Mouse (Mus musculus) kidney, adult 2 months (tissue): ENCODE measurements around the gene Dnaaf1.

Experiments used
- CTCF ChIP-seq: fragments of 200-500 bp; conservative IDR thresholded peaks from 2 replicates; pipeline ENCODE4 v1.5.1; 2011; ENCODE audit warnings: low read depth, mild to moderate bottlenecking, control low read depth, low read length, moderate library complexity, mixed read lengths; ENCODE audit not compliant: insufficient read depth, insufficient read length
- POLR2A ChIP-seq: fragments of 200-500 bp; IDR thresholded peaks from one replicate; pipeline ENCODE4 v1.6.1; 2011; ENCODE audit warnings: low read depth, low read length, control low read depth

DNA sequence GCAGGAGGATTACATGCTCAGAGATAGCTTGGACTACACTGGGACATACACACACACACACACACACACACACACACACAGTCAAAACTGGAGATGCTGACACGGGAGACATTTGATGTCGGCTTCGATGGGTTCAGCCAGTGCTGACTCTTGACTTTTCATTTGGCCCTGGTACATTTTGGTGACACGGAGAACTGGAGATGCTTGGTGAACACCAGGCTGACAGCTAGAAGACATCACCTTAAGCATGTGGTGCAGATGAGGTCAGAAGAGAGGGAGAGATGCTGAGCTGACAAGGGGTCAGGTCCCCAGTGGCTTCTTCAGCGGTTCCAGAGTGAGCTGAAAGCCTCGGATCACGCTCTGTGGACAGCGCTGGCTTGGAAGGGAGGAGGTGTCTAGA is 48.0 kb downstream of the Dnaaf1 start:
- TF ChIP-seq CTCF, result no peak
- no peak for TF ChIP-seq POLR2A
